Mouse (Mus musculus): Measurements from ENCODE around the gene Tdrd5.
A peak's percentile ranks its signal among the peaks of the same experiment; 100 is the strongest.
"Not testable (repeated sequence)": the region's sequence is repeated elsewhere in the genome, so short reads cannot be mapped to it uniquely, and the experiment has no call there.

Gene Tdrd5

DNA sequence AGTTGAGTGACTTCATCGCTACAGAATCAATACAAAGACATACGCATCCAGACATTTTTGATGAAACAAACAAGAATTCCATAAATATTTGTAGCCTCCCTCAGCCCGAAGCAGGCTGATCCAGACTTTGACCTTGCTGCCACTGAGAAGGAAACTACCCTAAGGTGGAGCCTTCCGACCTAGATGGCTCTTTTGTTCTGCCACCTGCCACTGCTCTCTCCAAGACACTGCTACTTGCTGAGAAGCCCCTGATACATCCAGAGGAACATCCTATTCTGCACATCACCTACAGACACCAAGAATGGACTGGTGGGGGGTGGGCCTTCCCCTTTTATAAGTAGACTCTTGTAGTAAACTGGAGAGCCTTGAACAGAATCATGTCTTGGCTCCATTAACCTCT is 52.4 kb downstream of the Tdrd5 start:
- DNase-seq = not testable (repeated sequence)

DNA sequence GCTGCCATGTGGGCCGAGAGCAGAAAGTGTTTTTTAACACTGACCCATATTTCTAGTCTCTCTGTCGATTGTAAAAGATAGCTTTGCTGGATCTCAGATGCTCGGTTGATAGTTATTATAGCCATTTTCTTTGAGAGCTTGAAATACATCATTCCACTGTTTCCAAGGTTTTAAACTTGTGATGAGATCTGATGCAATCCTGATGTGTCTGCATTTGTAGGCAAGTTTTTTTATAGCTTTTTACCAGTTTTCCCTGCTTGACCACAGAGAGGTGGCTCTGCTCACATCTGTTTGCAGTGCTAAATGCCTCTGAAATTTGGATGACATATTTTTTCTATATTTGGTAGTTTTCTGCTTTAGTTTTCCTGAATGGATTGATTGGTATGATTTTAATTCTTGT is 55.6 kb downstream of the Tdrd5 start:
- no peak for DNase-seq

DNA sequence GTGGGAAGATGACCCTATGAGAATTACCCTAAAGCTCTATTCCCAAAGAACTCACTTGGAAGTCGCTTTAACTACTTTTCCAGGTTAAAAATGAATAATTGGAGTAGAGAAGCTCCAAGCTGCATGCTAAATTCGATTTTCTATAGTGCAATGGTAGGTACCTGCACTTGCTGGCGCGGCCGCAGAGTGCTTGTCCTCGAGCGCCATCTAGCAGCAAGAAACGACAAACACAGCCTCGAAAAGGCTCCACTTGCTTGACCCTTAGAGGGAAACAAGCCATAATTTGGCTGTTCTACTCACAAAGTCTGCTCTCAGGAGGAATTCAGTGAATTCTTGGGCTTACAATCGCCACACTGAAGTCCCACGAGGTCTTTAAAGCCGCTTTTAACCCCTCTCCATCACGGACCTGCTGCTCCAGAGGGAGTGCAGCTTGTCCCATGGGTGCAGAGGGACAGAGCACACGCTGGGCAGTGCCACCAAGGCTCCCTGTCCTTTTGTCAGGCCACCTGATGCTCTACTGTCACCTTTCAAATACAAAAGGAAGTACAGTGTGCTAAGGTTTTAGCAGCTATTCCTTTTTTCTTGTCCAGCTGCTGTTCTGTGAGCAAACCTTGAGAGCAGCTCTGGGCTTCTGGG is 61.6 kb downstream of the Tdrd5 start:
- DNase-seq = peak; percentile 38 to 46

DNA sequence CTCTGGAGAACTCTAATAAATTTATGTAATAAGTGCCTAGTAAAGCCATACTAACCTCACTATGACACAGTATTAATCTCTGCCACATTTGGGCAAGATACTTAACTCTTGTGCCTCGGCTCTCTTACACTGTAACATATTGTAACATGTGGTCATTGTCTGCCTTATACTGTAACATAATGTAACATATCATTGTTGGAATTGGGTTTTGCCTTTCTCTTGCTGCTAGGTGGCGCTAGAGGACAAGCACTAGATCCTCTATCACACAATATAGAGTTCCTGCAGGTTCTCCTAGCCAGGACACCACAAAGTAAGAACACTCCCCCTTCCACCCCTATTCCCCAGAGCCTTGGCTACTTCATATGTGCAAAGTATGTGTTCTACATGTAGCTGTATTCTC is 62.4 kb downstream of the Tdrd5 start:
- peak in 1 of 2 experiments; percentile 17 for DNase-seq

DNA sequence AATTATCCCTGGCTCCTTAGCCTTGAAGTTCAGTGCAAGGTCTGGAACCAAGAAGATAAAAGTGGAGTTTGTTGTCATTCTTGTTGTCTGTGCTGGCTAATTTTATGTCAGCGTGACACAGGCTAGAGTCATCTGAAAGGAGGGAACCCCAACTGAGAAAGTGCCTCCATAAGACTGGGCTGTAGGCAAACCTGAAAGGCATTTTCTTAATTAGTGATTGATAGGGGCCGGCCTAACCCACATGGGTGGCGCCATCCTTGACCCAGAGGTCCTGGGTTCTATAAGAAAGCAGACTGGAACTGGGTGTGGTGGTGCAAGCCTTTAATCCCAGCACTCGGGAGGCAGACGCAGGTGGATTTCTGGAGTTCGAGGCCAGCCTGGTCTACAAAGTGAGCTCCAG is 72.3 kb downstream of the Tdrd5 start:
- DNase-seq = no peak

DNA sequence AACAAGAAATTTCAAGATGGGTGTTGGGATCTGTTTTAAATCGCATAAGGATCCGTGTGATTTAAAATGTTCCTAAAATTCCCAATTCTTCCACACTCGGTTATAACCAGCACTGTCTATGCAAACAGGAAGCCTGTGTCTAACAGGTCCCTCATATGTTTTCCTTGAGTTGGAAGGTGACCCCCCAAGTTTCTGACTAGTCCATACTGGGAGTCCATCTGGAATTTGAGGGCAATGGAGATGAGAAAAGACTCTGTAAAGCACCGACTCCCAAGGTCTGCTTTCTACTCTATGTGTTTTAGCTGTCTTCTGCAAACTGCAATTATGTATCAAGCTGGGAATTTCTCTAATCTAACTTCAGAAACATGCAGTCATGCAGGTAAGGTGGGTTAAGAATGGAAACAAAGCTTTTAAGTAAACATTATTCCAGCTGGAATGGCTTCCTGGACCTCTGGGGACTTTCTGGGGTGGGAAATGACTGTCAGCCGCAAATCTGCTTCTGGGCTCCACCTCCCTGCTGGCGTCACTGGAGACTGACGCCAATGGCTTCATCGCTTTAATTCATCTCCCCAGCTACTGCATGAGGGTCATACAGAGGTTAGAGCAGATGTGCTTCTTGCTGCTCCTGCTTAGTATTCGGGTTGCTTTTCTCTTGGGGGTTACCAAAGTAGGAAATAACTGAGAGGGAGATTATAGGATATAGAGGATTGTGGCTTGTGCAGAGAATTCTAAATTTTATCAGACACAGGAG is 73.0 kb downstream of the Tdrd5 start:
- no peak for DNase-seq

DNA sequence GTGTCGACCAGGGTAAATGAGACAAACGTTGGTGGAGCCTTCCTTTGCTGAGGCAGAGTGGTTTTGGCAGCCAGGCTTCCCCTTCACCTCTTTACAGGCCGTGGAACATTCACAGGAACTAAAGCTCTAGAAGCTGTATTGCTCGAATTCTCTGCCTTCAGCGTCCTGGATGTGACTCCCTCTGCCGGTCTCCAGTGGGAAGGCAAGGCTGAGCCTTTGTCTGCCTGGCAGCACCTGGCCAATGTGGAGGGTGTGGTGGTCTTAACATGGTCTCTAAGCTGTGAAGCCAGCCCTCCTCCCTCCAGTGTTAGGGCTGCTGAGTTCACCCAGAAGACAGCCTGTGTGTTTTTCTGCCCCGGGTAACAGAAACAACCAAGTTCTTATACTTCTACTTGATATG is 74.0 kb downstream of the Tdrd5 start:
- DNase-seq = peak; percentile 16 to 27

DNA sequence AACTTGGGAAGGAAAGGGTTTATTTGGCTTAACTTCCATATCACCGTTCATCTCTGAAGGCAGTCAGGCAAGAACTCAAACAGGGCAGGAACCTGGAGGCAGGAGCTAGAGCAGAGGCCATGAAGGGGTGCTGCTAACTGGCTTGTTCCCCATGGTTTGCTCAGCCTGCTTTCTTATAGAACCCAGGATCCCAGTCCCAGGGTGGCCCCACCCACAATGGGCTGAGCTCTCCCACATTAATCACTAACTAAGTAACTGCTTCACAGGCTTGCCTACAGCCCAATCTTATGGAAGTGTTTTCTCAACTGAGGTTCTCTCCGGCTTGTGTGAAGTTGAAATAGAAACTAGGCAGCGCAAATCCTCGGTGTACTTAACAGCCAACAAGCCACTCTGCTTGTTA is 74.7 kb downstream of the Tdrd5 start:
- DNase-seq = no peak

DNA sequence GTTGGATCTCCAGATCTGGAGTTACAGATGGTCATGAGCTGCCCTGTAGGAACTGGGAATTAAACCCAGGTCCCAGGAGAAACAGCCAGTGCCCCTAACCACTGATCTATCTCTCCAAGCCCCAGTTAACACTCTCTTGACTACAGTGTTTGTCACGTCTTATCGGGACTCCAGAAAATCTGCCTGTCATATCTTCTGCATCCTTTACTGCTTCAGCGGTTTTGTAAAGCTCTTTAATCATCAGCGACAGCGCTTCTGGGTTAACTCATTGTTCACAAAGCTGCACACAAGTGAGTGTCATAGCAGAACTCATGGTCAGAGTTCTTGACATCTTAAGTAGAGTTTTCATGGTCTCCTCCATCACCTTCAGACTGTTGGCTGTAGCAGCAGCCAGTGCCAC is 76.6 kb downstream of the Tdrd5 start:
- no peak for DNase-seq

DNA sequence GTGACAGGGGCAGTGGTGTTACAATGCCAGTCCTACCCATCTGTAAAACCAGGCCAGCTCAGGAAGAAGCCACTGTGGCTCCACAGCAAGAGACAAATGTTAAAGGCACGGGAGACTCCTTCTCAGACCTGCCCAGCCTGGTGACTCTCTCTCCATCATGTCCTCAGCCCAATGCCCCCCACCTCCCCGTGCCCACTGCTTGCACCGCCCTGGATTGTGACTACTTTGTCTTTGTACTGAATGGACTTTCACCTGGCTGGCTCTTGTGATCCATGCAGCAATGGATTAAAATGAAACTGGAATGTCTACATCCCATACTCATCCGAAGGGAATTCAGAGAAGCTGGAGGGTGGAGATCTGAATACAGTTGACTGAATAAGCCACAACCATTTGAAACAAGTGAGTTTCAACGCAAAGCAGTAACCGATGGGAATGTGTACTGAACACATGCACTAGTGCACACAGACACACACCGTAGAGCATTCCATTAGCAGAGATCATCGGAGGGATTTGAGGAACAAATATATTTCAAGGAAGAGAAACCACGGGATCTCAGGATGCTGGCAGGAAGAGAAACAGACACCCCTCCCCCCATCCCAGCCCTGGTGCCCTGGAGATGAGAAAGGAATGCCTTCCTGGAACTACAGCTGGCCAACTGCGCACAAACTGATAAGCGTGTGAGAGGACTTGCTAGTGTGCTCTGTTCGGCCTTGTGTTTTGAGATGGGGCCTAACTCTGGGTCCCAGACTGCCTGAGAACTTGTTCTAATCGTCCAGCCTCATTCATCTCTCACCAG is 81.1 kb downstream of the Tdrd5 start:
- DNase-seq = no peak

DNA sequence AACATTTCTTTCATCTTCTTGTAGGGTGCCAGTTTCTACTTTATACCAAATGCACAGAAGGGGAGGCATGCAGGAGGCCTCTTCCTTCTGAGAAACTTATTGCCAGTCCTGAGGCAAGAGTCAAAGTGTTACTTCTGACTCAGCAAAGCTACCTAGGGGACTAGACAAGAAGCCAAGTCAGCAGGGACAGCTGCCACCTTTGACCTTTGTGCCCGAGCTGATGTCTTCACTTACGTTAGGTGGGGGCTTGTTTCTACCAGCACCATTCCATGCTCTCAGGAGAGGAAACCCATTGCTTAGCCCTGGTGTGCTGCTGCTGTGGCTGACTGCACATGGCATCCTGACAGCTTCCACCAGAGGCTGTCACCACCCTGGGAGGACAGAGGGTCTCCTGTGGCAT is 82.1 kb downstream of the Tdrd5 start:
- DNase-seq = no peak

DNA sequence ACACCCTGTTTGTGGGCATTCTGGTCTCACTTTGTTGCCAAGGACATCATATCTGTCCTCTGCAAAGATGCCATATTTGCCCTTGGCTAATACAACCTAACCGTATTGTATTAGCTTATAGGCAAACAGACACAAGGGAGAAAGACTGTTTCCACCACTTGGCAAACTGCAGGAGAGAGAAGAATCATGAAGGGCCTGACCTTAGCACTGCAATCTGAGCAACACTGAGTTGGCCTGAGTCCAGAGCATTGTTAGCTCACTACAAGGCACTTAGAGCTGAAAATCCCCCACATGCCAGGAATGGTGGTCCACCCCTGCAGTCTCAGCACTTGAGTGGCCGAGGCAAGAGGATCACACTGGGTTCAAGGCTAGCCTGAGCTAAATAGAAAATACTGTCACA is 84.9 kb downstream of the Tdrd5 start:
- DNase-seq = no peak

DNA sequence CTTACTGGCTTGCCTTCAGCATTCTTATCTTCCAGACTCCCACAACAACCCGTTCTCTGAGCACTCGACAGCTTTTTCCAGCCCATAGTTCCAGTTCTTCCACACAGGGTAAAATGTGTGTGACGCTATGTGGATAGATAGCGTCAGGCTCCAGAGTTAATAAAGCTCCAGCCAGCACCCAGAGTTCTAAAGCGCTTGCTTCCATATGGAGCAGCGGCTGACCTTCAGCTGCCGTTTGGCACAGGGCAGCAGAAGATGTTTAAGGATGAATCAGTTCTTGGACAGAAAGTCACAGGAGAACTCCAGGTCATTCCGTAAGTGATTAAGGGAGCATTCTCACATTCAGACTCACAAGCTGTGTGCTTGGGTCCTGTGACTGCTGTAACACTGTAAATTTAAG is 85.5 kb downstream of the Tdrd5 start:
- no peak for DNase-seq

DNA sequence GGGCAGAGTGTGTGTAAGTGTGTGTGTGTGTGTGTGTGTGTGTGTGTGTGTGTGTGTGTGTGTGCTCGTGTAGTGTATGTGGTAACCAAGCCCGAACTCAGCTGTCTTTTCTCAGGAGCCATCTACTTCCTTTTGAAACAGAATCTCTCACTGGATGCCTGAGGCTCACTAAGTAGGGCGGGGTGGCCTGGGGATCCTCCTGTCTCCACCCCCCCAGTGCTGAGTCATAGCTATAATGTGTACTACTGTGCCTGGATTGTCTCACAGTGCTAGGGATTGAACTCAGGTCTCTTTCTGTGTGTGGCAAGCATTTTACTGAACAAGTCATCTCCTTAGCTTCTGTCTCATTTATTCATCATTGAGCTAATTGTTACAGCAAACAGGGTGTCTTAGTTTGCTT is 86.1 kb downstream of the Tdrd5 start:
- DNase-seq = no peak

DNA sequence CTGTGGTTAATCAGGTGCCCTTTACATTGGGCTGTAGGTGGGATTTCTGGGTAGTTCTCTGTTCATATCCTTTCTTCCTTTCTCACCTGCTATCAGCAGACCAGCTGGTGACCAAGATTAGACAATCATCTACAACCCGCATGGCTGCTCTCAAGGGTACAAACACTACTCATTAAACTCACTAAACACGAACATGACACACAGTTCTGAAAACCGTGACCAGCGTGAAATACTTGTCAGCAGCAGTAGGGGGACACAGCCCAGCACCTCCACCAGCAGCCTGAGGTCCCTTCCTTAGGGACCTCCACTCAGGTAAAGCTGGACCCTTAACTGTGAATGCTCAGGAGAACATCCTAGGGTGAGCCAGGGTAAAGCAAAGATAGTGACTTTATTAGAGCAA is 87.2 kb downstream of the Tdrd5 start:
- DNase-seq = no peak

DNA sequence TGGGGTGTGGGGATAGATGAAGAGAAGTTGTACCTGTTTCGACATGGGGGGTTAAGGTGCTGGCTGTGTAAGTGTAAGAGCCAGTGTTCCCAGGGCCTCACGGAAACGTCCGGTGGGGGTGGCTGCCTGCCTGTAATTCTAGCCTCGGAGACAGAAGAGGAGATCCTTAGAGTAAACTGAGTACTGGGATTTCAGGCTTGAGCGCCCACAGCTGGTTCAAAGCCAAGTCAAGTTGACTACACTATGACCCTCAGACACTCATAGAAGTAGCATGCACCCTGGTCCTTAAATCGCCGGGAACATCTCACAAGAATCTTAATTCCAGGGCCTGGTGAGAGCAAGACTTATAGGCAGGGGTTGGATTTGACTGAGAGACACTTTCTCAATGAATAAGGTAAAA is 88.8 kb downstream of the Tdrd5 start:
- no peak for DNase-seq

DNA sequence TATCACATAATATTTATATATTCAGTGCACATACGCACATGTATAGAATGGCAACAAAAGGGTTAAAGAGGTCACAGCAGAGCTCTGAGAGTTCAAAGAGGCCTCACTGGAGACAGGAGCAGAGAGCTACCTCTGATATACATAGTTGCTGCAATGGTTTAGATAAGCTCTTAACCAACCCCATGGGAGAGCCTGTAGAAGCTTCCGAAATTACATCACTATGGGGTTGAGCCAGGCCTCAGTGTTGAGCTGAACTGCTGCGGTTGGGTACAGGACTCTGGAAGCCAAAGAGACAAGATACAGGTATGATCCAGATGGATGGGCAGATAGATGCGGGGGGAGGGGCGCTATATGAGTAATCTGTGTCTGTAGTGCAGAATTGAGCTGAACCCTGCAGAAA is 90.5 kb downstream of the Tdrd5 start:
- DNase-seq = no peak

DNA sequence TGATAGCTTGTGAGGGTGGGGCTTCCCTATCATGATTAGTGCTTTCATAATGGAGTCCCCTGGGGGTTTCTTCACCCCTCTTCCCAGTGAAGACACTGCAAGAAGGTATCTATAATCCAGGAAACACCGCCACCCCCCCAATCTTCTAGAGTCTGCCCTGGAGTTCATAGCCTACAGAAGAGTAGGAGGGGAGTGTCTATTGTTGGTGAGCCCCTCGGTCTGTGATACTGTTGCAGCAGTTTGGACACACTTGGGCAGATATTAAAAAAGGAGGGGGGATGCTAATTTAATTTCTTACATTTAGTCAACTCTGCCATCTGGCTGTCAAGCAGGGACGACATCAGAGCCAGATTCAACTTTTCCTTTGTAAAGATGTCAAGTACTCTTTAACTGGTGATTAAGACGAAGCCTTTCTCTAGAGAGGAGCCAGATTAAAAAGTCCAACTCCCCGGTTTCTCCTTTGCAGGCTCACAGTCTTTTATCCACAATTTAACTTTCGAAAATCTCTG is 91.6 kb downstream of the Tdrd5 start:
- no peak for DNase-seq
